Mouse (Mus musculus): ENCODE measurements at regions not wholly inside any gene's neighbourhood (a gene's known extent, or its start where the extent isn't known, plus 50 kb on each side); places are given as distances from the start of the nearest gene placed in this dataset.

DNA sequence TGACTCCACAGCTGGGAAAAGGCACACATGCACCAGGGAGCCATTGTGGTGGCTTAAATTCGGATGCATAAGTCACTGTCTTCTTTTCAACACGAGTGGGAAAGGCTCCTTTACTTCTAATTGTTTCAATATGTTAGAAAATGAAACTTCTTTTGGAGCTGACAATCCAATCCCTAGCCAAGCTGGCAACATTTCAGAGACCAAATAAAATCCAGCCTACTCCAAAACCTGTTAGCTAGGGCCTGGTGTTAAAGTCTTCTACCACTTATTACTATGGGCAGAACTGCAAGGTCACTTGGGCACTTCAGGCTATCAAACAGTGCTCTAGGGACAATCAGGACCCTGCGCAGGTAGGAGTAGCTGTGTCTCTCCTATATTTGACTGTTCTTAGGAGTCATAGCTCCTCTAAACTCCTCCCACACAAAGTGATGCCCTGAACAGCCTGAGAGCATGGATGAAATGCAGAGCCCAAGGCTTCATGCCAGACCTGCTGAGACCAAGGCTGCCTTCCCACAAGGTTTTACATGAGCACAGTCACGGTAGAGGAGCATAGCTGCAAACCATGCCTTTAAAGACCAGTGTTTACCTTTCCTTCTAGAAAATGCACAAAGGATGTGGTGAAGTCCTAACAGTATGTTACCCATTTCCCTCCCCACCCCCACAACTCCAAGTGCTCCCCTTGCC, 67.4 kb upstream of the Spdye4c start:
- DNase-seq (ENCODE audit: low spot score in 2 of 2), result no peak

DNA sequence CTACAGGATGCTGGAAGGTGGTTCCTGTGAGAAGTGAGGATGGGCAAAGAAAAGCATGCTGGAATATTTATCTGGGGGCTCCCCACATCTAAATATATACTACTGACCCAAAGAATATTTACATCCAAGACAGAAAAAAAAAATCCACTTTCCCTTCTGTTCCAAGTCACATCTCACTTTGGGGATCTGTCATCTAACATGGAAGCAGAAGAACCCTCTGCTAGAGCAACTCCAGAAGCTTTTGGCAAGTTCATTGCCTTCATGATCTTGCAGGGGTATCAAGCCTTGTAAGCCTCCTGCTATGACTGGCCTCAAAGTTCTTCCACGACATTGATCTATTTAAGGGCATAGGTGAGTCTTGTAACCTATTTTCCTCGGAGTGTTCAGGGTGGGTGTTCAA, 64.9 kb upstream of the Spdye4c start:
- no peak for DNase-seq (ENCODE audit: low spot score in 2 of 2)

DNA sequence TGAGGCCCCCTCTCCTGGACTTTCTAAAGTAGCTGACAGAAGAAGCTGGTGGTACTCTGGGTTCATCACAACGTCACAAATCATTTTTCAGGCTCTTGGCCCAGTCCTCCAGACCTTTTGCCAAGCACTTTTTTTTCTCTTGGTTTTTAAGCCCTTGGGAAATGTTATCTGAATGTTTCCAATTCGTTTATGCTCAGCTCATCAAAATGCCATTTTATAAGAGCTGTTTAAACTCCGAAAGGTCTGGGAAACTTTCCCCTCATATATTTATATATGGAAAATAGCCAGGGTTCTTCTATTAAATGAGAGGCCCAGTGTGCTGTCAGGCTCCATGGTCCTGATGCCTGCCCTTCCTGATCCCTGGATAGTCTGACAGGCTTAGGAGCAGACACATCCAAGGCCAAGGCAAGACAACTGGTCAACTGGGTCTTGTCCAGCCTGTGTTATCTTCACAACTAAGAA, 64.1 kb upstream of the Spdye4c start:
- DNase-seq (ENCODE audit: low spot score in 2 of 2), result no peak

DNA sequence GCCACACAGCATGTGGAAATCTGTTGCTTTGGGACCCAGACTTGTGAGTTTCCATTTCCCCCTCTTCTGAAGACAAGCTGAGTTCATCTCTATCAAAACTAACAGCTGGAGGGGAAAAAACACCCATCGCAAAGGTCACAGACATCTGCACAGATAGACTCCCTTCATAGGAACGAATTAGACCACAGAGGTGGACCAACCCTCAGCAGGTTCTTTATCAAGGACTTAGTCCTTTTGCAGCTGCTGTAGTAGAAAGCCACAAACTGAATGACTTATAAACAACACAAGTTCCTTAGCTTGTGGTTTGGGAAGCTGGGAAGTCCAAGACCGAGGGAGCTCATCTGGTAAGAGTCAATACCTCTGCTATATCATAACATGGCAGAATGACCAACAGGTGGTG, 54.7 kb upstream of the Spdye4c start:
- no peak for DNase-seq (ENCODE audit: low spot score in 2 of 2)

DNA sequence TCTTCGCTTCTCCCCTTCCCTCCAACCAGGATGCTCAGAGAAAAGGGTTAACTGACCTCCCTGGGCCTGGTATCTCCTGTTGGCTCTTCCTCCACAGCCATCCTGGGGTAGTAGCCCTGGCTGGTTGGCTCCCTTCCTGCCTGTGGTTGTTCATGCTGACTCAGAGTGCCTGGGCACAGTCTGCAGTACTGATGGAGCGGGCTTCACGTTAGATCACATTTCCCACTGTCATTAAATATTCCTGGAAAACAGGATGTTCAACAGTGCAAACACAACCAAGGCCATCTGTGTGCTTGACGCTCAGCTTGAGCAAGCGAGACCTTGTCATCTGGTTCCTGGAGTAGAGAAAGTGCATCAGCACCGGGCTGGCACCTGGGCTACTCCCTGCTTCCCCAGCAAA, 53.6 kb upstream of the Spdye4c start:
- DNase-seq (ENCODE audit: low spot score in 2 of 2), result no peak

DNA sequence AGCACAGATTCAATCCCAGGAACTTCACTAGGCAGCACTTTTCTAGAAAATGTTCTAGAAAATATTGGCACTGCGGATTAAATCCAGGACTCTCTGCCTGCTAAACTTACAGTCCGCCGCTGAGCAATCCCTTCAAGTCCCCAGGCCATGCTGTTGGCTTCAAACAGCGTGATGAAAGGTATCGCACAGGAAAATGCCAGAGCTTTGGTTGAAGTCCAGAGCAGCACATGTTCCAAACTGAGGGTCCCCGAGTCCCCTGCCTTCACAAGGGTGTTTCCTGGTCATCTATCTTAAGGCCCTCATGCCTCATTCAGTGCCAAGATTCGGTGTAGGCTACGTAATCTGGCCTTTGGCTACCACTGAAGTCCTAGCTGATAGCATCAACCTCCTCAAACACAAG, 52.3 kb upstream of the Spdye4c start:
- no peak for DNase-seq (ENCODE audit: low spot score in 2 of 2)
